Comparison of ENCODE assay signal across 24 mouse cellular contexts in the genomic region with DNA sequence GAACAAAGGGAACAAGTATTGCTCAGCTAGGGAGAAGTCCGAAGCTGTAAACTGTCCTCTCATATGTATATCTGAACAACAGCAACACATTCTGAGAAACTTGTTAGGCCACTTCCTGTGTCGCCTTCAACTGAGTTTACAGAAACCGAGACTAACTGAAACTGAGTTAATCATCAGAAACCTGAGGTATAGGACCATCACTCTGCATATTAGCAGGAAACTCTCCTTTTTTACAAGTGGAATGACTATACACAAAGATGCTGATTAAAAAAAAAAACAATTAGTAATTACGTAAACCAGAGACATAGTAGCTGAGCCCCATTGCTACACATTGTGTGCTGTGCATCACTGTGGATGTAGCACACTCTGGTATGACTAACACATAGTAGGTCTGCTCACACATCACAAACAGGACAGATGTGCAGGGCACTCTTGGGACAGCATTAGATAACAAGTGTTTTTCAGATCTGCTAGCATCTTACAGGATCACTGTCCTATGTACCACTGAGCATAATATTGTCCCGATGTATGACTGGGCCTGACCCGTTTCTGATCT.
DNase-seq lines count a peak whose midpoint lies in the region; ATAC-seq and TF ChIP-seq lines count a peak whose summit lies in the region.
"Had no signal": no experiment of that assay in that cellular context is flagged by ENCODE, and none has a peak within 500 bp of the region (broad histone marks: within the 10 kb centered on the region; RNA-seq: fewer than 3 reads in every experiment).

No protein-coding gene starts in this region.

- H3K9ac ChIP-seq in forebrain, embryonic 15.5 days (replicated peaks) = no peak overlapping the region
- no peak overlapping the region for H3K9ac ChIP-seq in heart, embryonic 11.5 days (ENCODE audit: low read depth, low read length)
- H3K9ac ChIP-seq: heart, embryonic 15.5 days; limb, embryonic 12.5 days had no signal

- no peak overlapping the region for H3K4me3 ChIP-seq in small intestine, adult 2 months (ENCODE audit: low read depth, low read length)
- no peak overlapping the region for H3K4me3 ChIP-seq in forebrain, embryonic 15.5 days
- no peak overlapping the region for H3K4me3 ChIP-seq in heart, embryonic 11.5 days (ENCODE audit: low read depth, low read length)
- H3K4me3 ChIP-seq: heart, embryonic 15.5 days; left cerebral cortex, adult 2 months; limb, embryonic 12.5 days had no signal

- 66% methylated on average over 6 of the region's 6 CpGs for WGBS in small intestine, adult 2 months
- 90% methylated on average over 6 of the region's 6 CpGs for WGBS in forebrain, embryonic 15.5 days
- 83% methylated on average over 6 of the region's 6 CpGs for WGBS in heart, embryonic 11.5 days (ENCODE audit: insufficient replicate concordance)

- H3K4me2 ChIP-seq in forebrain, embryonic 15.5 days (replicated peaks) = no peak overlapping the region
- no peak overlapping the region for H3K4me2 ChIP-seq in heart, embryonic 11.5 days
- H3K4me2 ChIP-seq: heart, embryonic 15.5 days; limb, embryonic 12.5 days had no signal

- no peaks in the 10 kb centered on the region for H3K9me3 ChIP-seq in forebrain, embryonic 15.5 days
- H3K9me3 ChIP-seq in heart, embryonic 11.5 days (replicated peaks; ENCODE audit: control insufficient read depth, low read length) = no peaks in the 10 kb centered on the region
- H3K9me3 ChIP-seq: heart, embryonic 15.5 days; limb, embryonic 12.5 days had no signal

- no peaks in the 10 kb centered on the region for H3K27me3 ChIP-seq in small intestine, adult 2 months (ENCODE audit: control insufficient read depth, insufficient read depth, low read length)
- no peaks in the 10 kb centered on the region for H3K27me3 ChIP-seq in forebrain, embryonic 15.5 days
- no peaks in the 10 kb centered on the region for H3K27me3 ChIP-seq in heart, embryonic 11.5 days (ENCODE audit: control insufficient read depth, insufficient read depth, low read length)
- H3K27me3 ChIP-seq: heart, embryonic 15.5 days; limb, embryonic 12.5 days; Patski had no signal

- TF ChIP-seq CTCF in small intestine, adult 2 months (IDR thresholded peaks at IDR 0.05; ENCODE audit: extremely low read depth, insufficient read length, insufficient replicate concordance, low read depth, low read length) = no peak

- no peaks in the 10 kb centered on the region for H3K36me3 ChIP-seq in small intestine, adult 2 months (ENCODE audit: control insufficient read depth, insufficient read depth, low read length)
- H3K36me3 ChIP-seq in forebrain, embryonic 15.5 days = no peaks in the 10 kb centered on the region
- H3K36me3 ChIP-seq in heart, embryonic 11.5 days (ENCODE audit: control insufficient read depth, insufficient read depth, low read length) = no peaks in the 10 kb centered on the region
- H3K36me3 ChIP-seq: heart, embryonic 15.5 days; limb, embryonic 12.5 days had no signal

- no peak for TF ChIP-seq POLR2A in small intestine, adult 2 months (IDR thresholded peaks at IDR 0.05; ENCODE audit: low read depth, low read length)

- DNase-seq in CD4-positive, CD25-positive, alpha-beta regulatory T cell, adult 2 months (ENCODE audit: low read depth, low spot score) = peak; percentile 24
- DNase-seq in adrenal gland, postnatal 25 days = no peak
- DNase-seq: adrenal gland, postnatal 14 days; cerebellum, adult 2 months; cerebellum, postnatal 25 days; kidney, postnatal 25 days; lung, postnatal 36 days; midbrain, embryonic 14.5 days; right cerebral cortex, postnatal 25 days; spleen, adult 18-20 months; thymus, adult 2 months; thymus, postnatal 36 days had no signal

- H3K27ac ChIP-seq in small intestine, adult 2 months (ENCODE audit: insufficient read depth, low read depth, low read length) = 0 out of 2 replicates have a peak overlapping the region, but pooled peaks have one; percentile 32
- no peak overlapping the region for H3K27ac ChIP-seq in forebrain, embryonic 15.5 days (replicated peaks)
- no peak overlapping the region for H3K27ac ChIP-seq in heart, embryonic 11.5 days (ENCODE audit: low read depth, low read length)
- H3K27ac ChIP-seq: heart, embryonic 15.5 days; hindbrain, postnatal 0 days; left cerebral cortex, adult 2 months; limb, embryonic 12.5 days had no signal

- ATAC-seq in activated CD4-positive, CD25-positive, alpha-beta regulatory T cell, adult 4 months = peak; percentile 70
- peak; percentile 43 for ATAC-seq in megakaryocyte, adult 5-6 weeks (ENCODE audit: poor library complexity, severe bottlenecking)
- ATAC-seq in forebrain, embryonic 15.5 days (replicated peaks) = no peak
- no peak for ATAC-seq in heart, embryonic 11.5 days (replicated peaks; ENCODE audit: insufficient number of reproducible peaks, low FRiP score, low TSS enrichment)
- ATAC-seq: forebrain, embryonic 14.5 days; hindbrain, postnatal 0 days; intestine, postnatal 0 days; Patski had no signal

- no peaks in the 10 kb centered on the region for H3K4me1 ChIP-seq in small intestine, adult 2 months (ENCODE audit: control insufficient read depth, insufficient read depth, insufficient read length, low read length)
- H3K4me1 ChIP-seq in forebrain, embryonic 15.5 days = no peaks in the 10 kb centered on the region
- H3K4me1 ChIP-seq in heart, embryonic 11.5 days (ENCODE audit: control insufficient read depth, insufficient read depth, low read length) = 0 out of 2 replicates have a peak, but pooled peaks cover 2% of the 10 kb centered on the region
- H3K4me1 ChIP-seq: limb, embryonic 12.5 days had no signal

Comparison
In these comparisons a context has a peak if more than half of its experiments do, and no peak if none do; other contexts are left out.
1. ATAC-seq: peak in activated CD4-positive, CD25-positive, alpha-beta regulatory T cell, adult 4 months (single experiment) and megakaryocyte, adult 5-6 weeks (single experiment); none in forebrain, embryonic 15.5 days (single experiment) and heart, embryonic 11.5 days (single experiment).